Mouse (Mus musculus) spleen, postnatal 4 days (tissue): ENCODE measurements around the gene Cacna1h.

ENCODE experiments used
- DNase-seq, 2 experiments: peaks; one replicate each; pipeline ENCODE4 v3.0.0; 2022; ENCODE audit warnings: low spot score in 2 of 2

Gene Cacna1h

DNA sequence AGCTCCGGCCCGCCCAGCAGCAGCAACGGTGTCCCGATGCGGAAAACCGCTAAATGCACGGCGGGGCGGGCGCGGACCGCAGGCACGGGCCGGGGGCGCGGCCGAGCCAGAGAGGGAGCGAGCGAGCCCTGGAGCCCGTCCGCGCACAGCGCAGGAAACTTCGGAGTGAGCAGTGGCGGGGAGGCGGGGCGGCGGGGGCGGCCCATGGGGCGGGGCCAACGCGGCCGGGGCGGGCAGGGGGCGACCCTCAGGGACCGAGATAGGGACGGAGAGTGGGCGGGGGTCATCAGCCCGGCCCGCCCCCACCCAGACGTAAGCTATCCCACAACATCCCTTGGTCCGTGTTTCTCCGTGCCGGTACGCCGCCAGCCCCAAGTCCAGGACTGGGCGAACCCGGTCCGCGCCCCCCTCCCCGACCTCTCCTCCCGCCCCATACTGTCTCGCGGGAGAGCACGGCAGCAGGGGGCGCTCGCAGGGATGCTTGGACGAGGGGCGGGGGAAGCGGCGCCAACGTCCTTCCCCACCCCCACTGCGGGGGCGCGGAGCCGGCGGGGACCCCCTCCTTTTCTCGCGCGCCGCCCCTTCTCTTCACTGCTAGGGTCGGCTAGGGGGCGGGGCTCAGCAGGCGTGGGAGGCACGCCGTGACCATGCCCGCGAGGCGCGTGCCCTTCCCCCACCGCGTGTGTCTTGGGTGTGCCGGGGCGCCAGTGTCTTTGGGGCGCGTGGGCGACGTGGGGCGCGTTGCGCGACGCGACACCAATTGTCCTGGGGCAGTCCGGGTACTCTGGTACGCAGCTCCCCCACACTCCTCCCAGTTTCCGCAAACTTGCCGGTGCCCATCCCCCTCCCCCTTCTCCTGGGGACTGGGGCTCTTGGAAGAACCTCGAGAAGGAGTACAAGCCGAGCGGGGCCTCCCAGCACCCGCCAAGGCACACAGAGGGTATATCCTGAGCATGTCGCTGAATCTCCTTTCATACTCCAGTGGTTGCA, at the start of gene Cacna1h:
Cacna1h (minus strand) TSS at position 167 of the 990 bp plus-strand sequence.
- DNase-seq = peak; percentile 30 to 73

GRCm38 (mm10) chr17:25482092-25482491, 48.5 kb upstream of the Cacna1h start:
- DNase-seq = no peak

DNA sequence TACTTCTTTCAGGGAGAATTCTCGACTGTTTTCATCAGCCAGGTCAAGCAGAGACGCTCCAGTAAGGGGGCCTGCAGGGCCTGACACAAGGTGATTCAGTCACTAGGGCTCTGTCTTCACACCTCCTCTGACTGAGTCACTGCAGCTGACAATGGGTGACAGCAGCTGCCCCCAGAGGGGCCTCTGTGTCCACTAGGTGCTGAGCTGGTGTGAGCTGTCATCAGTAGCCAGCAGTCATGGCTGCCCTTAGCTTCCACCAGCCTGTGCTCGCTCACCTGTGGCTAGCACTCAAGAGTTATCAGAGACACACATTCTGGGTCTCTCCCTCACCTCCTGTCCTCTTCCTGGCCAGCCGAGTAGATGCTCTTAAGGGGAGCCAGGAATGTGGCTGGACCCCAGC, 47.2 kb upstream of the Cacna1h start:
- DNase-seq = no peak

GRCm38 (mm10) chr17:25480152-25480551, 46.6 kb upstream of the Cacna1h start:
- no peak for DNase-seq

DNA sequence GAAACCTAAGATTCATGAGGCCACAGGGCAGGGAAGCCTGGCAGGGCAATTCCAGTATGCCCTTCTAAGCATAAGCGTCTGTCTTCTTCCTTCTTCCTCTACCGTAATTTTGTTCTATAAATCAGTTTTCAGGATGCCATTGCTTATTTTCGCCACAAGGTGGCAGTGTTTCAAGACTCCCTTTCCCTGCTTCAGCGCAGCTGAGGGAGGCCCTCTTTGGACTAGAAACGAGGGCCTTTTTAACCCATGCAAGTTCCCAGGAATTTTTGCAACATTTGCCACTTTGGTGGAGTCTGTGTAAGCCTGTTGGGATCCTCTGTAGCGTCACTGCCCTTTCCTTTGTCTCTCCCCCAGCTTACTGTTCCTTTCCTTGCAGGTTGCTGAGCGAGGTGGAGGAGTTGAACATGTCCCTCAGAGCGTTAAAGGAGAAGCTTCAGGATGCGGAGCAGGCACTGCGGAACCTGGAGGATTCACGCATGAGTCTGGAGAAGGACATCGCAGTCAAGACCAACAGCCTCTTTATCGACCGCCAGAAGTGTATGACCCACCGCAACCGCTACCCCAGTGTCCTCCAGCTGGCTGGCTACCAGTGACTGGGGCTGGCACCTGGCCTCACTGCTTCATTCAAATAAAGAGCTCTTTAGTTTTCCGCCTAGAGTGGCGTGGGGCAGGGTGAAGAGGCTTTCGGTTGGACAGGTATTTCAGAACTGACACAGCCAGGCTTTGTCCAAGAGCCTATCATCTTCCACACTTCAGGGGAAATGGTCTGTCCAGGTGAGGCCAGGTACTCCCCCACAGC, 42.6 kb upstream of the Cacna1h start:
- DNase-seq = peak; percentile 32 to 70

- DNase-seq = peak; percentile 61 to 77
Measured at GRCm38 (mm10) chr17:25474330-25475077, 40.9 kb upstream of the Cacna1h start.

- DNase-seq = no peak
Measured at GRCm38 (mm10) chr17:25472044-25472443, 38.5 kb upstream of the Cacna1h start.

GRCm38 (mm10) chr17:25471418-25471817, 37.8 kb upstream of the Cacna1h start:
- DNase-seq = no peak

DNA sequence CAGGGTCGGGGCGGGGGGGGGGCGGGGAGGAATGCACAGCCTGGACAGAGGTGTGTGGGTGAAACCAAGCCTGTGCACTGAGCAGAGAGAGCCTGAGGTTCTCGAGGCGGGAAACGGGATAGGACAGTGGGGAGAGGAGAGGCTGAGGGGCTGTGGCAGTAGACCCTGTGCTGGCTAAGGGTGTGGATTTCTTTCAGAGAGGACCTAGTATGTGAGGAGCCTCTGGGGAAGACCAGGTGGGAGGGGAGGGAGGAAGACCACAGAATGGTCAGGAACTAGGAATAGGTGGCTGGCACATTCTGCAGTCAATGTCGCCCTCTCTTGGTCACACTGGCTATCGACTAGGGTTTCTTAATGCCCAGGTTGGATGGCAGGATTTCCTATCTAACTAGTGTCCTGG, 36.2 kb upstream of the Cacna1h start:
- DNase-seq = no peak

GRCm38 (mm10) chr17:25468301-25468700, 34.7 kb upstream of the Cacna1h start:
- DNase-seq = no peak

DNA sequence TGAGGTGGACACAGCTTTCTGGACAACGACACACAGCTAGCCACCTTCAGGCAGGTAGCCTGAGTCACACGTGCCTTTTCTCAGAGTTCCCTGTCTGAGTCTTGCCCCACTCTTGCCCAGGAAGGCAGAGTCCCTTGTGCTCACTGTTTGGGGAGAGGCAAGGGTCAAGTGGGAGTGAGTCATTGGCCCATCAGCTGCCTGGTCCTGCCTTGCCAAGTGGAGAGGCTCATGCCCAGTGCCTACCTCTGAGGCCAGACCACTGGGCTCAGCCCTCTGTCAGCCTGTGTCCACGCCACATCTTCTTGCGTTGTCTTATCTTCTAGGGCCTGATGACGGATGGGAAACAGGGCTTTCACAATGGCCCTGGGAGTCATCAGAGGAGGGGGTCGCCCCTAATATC, 34.2 kb upstream of the Cacna1h start:
- no peak for DNase-seq

DNA sequence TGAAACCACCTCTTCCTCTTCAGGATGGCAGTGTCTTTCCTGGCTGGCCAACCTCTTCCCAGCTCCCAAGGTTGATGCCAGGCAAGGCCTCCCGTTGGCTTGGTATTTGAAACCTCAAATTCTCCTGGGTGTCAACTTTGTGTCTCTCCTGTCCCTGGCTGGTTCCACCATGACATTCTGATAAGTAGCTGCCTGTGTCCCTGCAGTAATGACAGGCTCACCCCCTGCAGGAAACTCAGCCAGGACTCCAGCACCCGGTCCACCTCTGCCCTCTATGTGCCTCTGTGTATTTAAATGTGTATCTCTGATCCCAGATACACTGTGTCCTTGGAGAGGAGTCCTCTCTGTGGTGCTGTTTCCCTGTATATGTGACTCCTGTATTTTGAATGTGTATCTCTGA, 32.7 kb upstream of the Cacna1h start:
- DNase-seq = no peak

GRCm38 (mm10) chr17:25464091-25464490, 30.5 kb upstream of the Cacna1h start:
- DNase-seq = no peak

DNA sequence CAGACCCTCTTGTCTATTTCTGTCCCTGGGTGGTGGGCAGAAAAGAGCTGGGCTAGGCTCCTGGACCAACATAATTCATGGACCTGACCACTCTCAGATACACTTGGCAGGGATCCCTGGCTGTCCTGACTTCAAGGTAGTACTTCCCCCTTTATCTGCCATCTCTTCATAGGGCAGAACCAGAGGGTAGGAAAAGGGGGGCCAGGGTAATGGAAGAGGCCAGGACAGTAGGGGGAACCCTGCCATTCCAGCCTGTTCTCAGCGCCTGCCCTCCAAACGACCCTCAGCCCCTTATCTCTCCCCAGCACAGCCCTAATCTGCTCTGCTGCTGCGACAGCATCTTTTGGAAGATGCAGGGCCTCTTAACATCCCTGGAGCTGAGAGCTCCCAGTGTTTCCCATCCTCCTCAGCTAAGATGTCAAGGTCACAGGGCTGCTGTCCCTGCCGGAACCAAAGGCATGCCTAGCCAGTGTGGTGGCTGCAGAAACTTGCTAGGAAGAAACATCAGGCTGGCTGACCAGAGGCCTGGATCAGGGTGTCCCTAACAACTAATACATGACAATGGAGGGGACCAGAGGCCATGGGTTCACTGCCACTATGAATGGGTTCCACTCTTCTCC, 29.9 kb upstream of the Cacna1h start:
- DNase-seq = no peak

DNA sequence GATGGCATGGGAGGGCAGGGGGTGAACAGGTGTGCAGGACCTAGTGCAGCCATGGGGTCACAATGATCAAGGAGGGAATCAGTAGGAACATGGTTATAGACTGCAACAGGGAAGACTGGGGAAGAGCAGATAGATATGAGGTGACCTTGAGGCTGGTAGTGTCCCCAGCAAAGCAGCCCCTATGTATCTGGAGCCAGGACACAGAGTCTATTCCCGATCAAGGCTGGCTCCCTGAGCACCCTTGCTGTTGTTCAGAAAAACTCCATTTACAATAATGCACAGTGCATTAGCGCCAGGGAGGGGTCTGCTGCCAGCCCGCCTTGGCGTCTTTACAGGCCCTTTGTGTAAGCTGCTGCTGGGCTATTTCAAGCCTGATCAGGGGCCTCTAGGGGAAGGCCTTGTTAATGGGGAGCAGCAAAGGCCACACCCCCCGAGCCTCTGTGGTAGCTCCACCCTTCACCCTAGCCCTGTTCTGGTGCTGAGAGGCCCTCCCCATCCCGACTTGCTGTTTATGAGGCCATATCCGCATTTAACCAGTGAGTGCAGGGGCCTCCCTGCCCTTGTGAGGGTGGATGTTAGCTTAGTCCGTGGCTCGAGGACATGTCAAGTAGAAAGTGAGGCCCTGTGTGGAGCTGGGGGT, 28.8 kb upstream of the Cacna1h start:
- DNase-seq = no peak

GRCm38 (mm10) chr17:25456540-25456939, 23.0 kb upstream of the Cacna1h start:
- DNase-seq = no peak

- DNase-seq = no peak
Measured at GRCm38 (mm10) chr17:25454272-25454671, 20.7 kb upstream of the Cacna1h start, which contains the start of gene Tekt4. Gene Tekt4 (plus strand): TSS chr17:25454615.

- DNase-seq = no peak
Measured at GRCm38 (mm10) chr17:25452246-25452965, 18.8 kb upstream of the Cacna1h start.

- no peak for DNase-seq
Measured at GRCm38 (mm10) chr17:25450329-25450728, 16.7 kb upstream of the Cacna1h start.

- DNase-seq = no peak
Measured at GRCm38 (mm10) chr17:25447865-25448264, 14.3 kb upstream of the Cacna1h start.
